ENCODE assay signal across 8 mouse cellular contexts in genomic region chr9:82973321-82973892, GRCm38 (mm10). TPM values are rescaled to one million over a fixed set of nuclear protein-coding genes. Genes with fewer than 3 reads are reported as not detected.
DNase-seq lines count a peak whose midpoint lies in the region; ATAC-seq lines count a peak whose summit lies in the region.

No protein-coding gene starts in this region.

- peak overlapping the region; percentile 96 for H3K4me3 ChIP-seq in hindbrain, embryonic 15.5 days

- H3K27me3 ChIP-seq in hindbrain, embryonic 15.5 days, result no peaks in the 10 kb centered on the region

- H3K9ac ChIP-seq in hindbrain, embryonic 15.5 days, result peak overlapping the region; percentile 98

- no peaks in the 10 kb centered on the region for H3K36me3 ChIP-seq in hindbrain, embryonic 15.5 days

- peak overlapping the region; percentile 86 for H3K4me2 ChIP-seq in hindbrain, embryonic 15.5 days

- DNase-seq in CD4-positive, CD25-positive, alpha-beta regulatory T cell, adult 2 months (ENCODE audit: low read depth, low spot score), result peak; percentile 23
- DNase-seq in thymus, postnatal 14 days, result peak; percentile 10
- DNase-seq in thymus, postnatal 4 days, result no peak
- DNase-seq in lung, postnatal 10 days, result peak; percentile 3
- no peak for DNase-seq in gastrocnemius, adult 18-20 months (ENCODE audit: low spot score)
- no peak for DNase-seq in urinary bladder, adult 2 months (ENCODE audit: low spot score)

- peak overlapping the region; percentile 100 for H3K27ac ChIP-seq in hindbrain, embryonic 15.5 days (replicated peaks)

- H3K4me1 ChIP-seq in hindbrain, embryonic 15.5 days (replicated peaks), result peaks cover 34% of the 10 kb centered on the region

- 22% methylated on average over 8 of the region's 8 CpGs for WGBS in hindbrain, embryonic 15.5 days

- no peaks in the 10 kb centered on the region for H3K9me3 ChIP-seq in hindbrain, embryonic 15.5 days

- no peak for ATAC-seq in CD4-positive, CD25-positive, alpha-beta regulatory T cell, adult 4 months
- ATAC-seq in hindbrain, embryonic 15.5 days (ENCODE audit: low FRiP score, low read depth), result no peak

RNA-seq across cellular contexts. Expression of gene Phip, which starts 1.9 kb away (rescaled TPM):
- polyA plus RNA-seq in CD4-positive, CD25-positive, alpha-beta regulatory T cell, adult 4 months (2017; shearing (Covaris generic)), result 100 to 1,000 TPM in 1 of 2 experiments, 10 to 100 TPM in 1; 86.7 to 104 TPM
- 78.7 and 83.7 TPM in 2 replicates for polyA plus RNA-seq in hindbrain, embryonic 15.5 days (2015; fragmentation: Nextera tagmentation; extraction: Ambion mirVana)
- total RNA-seq in gastrocnemius, adult 18-20 months (2021), result 10 to 100 TPM; 21.4 to 25.7 TPM
- polyA plus RNA-seq in urinary bladder, adult 2 months (2012; rRNA removed), result 8.4 and 11.6 TPM in 2 replicates

Comparison
In these comparisons a context has a peak if more than half of its experiments do, and no peak if none do; other contexts are left out.
1. DNase-seq: peak in CD4-positive, CD25-positive, alpha-beta regulatory T cell, adult 2 months (single experiment), thymus, postnatal 14 days (single experiment) and lung, postnatal 10 days (single experiment); none in thymus, postnatal 4 days (single experiment), gastrocnemius, adult 18-20 months (single experiment) and urinary bladder, adult 2 months (single experiment).